Mouse (Mus musculus) liver, adult 2 months (tissue): Measurements from ENCODE around the gene Lrba. TPM values are rescaled to one million over a fixed set of nuclear protein-coding genes. Genes with fewer than 3 reads are reported as not detected.

Source experiments
- DNase-seq: peaks from one replicate; pipeline ENCODE4 v3.0.0-alpha.2; 2011; ENCODE audit warnings: low read depth, low spot score; ENCODE audit errors: extremely low read depth
- H3K27ac ChIP-seq: fragments of 200-500 bp; replicated peaks from 2 replicates; pipeline ENCODE4 v1.5.1; 2012; ENCODE audit warnings: low read depth, mild to moderate bottlenecking, control low read depth, inconsistent platforms, low read length; ENCODE audit not compliant: insufficient read depth
- H3K27me3 ChIP-seq: fragments of 200-500 bp; 2 replicates; pipeline ENCODE4 v1.6.1; 2012; ENCODE audit warnings: mild to moderate bottlenecking, moderate library complexity, low read length, inconsistent platforms; ENCODE audit not compliant: control insufficient read depth, insufficient read depth
- H3K36me3 ChIP-seq: fragments of 200-500 bp; 2 replicates; pipeline ENCODE4 v1.6.1; 2012; ENCODE audit warnings: low read length, inconsistent platforms; ENCODE audit not compliant: control insufficient read depth, insufficient read depth
- H3K4me1 ChIP-seq: fragments of 200-500 bp; 2 replicates; pipeline ENCODE4 v1.6.1; 2011; ENCODE audit warnings: low read length; ENCODE audit not compliant: control insufficient read depth, insufficient read depth
- H3K4me3 ChIP-seq: fragments of 200-500 bp; 2 replicates; pipeline ENCODE4 v1.5.1; 2011; ENCODE audit warnings: low read depth, mild to moderate bottlenecking, control low read depth, low read length, moderate library complexity; ENCODE audit not compliant: insufficient read depth
- H3K79me2 ChIP-seq: fragments of 200-500 bp; 2 replicates; pipeline ENCODE4 v1.6.1; 2012; ENCODE audit warnings: inconsistent platforms, mild to moderate bottlenecking, low read length, moderate library complexity; ENCODE audit not compliant: control insufficient read depth, insufficient read depth
- H3K9ac ChIP-seq: fragments of 200-500 bp; 2 replicates; pipeline ENCODE4 v1.6.1; 2012; ENCODE audit warnings: low read depth, mild to moderate bottlenecking, control low read depth, inconsistent platforms, low read length
- CTCF ChIP-seq: fragments of 200-500 bp; IDR thresholded peaks from 2 replicates; pipeline ENCODE4 v1.5.1; 2011; ENCODE audit warnings: low read depth, low read length, control low read depth
- POLR2A ChIP-seq: fragments of 200-500 bp; IDR thresholded peaks from 2 replicates; pipeline ENCODE4 v1.6.1; 2011; ENCODE audit warnings: low read length, control low read depth; ENCODE audit not compliant: insufficient read depth; ENCODE audit errors: extremely low read depth
- WGBS: fragments of 180-500 bp; shearing (Covaris S2); methylation state at CpG from one replicate; pipeline ENCODE4 v1.1.7; 2018; 5-methylcytosine and 5-hydroxymethylcytosine counted together
- polyA plus RNA-seq: library from polyadenylated mRNA; depleted of rRNA; stranded (reverse); fragments of >200 nt; gene quantifications from 2 replicates; pipeline ENCODE4 v1.2.3, GENCODE M21; 2012
- total RNA-seq: library from RNA; depleted of rRNA; stranded (reverse); fragments of >200 nt; gene quantifications from 2 replicates; pipeline ENCODE4 v1.2.3, GENCODE M21; 2014

The Lrba gene
- total and polyA plus RNA-seq, 2 experiments = 8.4 to 26.1 TPM

GRCm38 (mm10) chr3:86774566-86775443, 550.3 kb downstream of the Lrba start:
- no peak for DNase-seq
- no peak overlapping the region for H3K9ac ChIP-seq
- H3K27ac ChIP-seq = peak overlapping the region; percentile 14; the same call in 1 of the 2 replicates

DNA sequence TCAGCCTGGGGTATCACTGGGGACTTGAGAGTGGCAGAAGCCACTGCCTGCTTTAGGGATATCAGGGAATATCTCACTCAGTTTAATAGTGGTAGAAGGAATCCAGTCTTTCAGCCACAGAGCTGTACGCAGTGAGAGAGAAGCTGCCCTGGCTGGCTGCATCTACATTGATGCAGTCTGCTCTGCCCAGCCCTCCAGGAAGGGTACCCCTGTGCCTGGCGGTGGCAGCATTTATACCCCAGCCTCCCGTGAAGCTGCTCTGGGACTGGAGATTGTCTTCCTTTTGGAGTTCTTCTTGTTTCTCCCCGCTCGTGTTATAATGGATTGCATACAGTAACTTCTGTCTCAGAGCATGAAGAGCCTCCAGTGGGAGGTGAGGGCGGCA, 551.0 kb downstream of the Lrba start:
- H3K36me3 ChIP-seq = peaks cover 5% of the 10 kb centered on the region; the same call in 1 of the 2 replicates
- DNase-seq = no peak
- no peak overlapping the region for H3K4me3 ChIP-seq
- no peak overlapping the region for H3K9ac ChIP-seq
- TF ChIP-seq POLR2A (no peak), CTCF (no peak)
- H3K79me2 ChIP-seq = no peaks in the 10 kb centered on the region
- no peak overlapping the region for H3K27ac ChIP-seq
- H3K27me3 ChIP-seq = no peaks in the 10 kb centered on the region
- H3K4me1 ChIP-seq = peaks cover 1% of the 10 kb centered on the region; the same call in 1 of the 2 replicates
- 90% methylated on average over 6 of the region's 6 CpGs for WGBS

More at GRCm38 (mm10) chr3:86774566-86775443, 550.3 kb downstream of the Lrba start:
- Histone ChIP-seq H3K4me3 (no peak overlapping the region), H3K79me2 (no peaks in the 10 kb centered on the region), H3K27me3 (no peaks in the 10 kb centered on the region), H3K36me3 (peaks cover 5% of the 10 kb centered on the region; the same call in 1 of the 2 replicates), H3K4me1 (no peaks in the 10 kb centered on the region)
- TF ChIP-seq POLR2A (no peak), CTCF (no peak)
- 77% methylated on average over 14 of the region's 14 CpGs for WGBS

DNA sequence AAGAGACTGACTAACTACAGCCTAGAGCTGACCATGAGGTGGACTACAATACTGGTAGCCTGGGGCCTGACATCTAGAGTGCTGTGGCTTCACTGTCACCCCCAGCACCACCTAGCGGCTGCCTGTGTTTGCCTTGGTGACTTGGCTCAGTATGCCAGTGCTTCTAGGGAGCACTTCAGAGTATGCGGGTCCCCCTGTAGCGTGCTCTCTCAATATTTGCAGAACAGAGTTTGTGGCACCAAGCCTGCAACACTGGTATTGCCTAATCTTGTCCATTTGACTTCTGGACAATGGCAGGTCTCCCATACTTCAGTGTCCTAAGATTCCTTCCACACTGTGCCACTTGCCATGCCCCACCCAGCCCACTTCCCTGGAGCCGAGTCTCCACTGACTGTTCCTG, 555.2 kb downstream of the Lrba start:
- H3K4me1 ChIP-seq = peaks cover 1% of the 10 kb centered on the region; the same call in 1 of the 2 replicates
- TF ChIP-seq POLR2A (no peak), CTCF (peak; percentile 73)
- H3K79me2 ChIP-seq = no peaks in the 10 kb centered on the region
- 20% methylated on average over 4 of the region's 4 CpGs for WGBS
- H3K36me3 ChIP-seq = peaks cover 5% of the 10 kb centered on the region; the same call in 1 of the 2 replicates
- H3K27ac ChIP-seq = no peak overlapping the region
- H3K4me3 ChIP-seq = no peak overlapping the region
- H3K27me3 ChIP-seq = no peaks in the 10 kb centered on the region
- no peak overlapping the region for H3K9ac ChIP-seq
- DNase-seq = peak; percentile 82

- Histone ChIP-seq H3K79me2 (no peaks in the 10 kb centered on the region), H3K9ac (no peak overlapping the region), H3K27me3 (no peaks in the 10 kb centered on the region), H3K4me1 (peaks cover 5% of the 10 kb centered on the region; the same call in 1 of the 2 replicates), H3K27ac (no peak overlapping the region), H3K36me3 (no peaks in the 10 kb centered on the region; the same call in 1 of the 2 replicates), H3K4me3 (no peak overlapping the region)
- TF ChIP-seq CTCF (no peak), POLR2A (no peak)
- no peak for DNase-seq
- WGBS = 85% methylated on average over 3 of the region's 3 CpGs
These were observed 559.6 kb downstream of the Lrba start for GRCm38 (mm10) chr3:86784051-86784450.

- no peak for DNase-seq
- H3K36me3 ChIP-seq = no peaks in the 10 kb centered on the region; the same call in 1 of the 2 replicates
- H3K4me1 ChIP-seq = peaks cover 4% of the 10 kb centered on the region; the same call in 1 of the 2 replicates
- H3K27ac ChIP-seq = no peak overlapping the region
- H3K79me2 ChIP-seq = no peaks in the 10 kb centered on the region
- no peak for TF ChIP-seq CTCF
- no peak for TF ChIP-seq POLR2A
- no peak overlapping the region for H3K4me3 ChIP-seq
- WGBS = 87% methylated on average over 11 of the region's 11 CpGs
- no peaks in the 10 kb centered on the region for H3K27me3 ChIP-seq
- no peak overlapping the region for H3K9ac ChIP-seq
These were observed 560.5 kb downstream of the Lrba start for GRCm38 (mm10) chr3:86784930-86785329.

GRCm38 (mm10) chr3:86786280-86786679, 561.8 kb downstream of the Lrba start:
- H3K79me2 ChIP-seq = no peaks in the 10 kb centered on the region
- H3K27ac ChIP-seq = no peak overlapping the region
- H3K9ac ChIP-seq = no peak overlapping the region
- no peak for DNase-seq
- WGBS = 85% methylated on average over 12 of the region's 12 CpGs
- H3K4me3 ChIP-seq = no peak overlapping the region
- no peaks in the 10 kb centered on the region for H3K27me3 ChIP-seq
- H3K4me1 ChIP-seq = peaks cover 3% of the 10 kb centered on the region; the same call in 1 of the 2 replicates
- TF ChIP-seq POLR2A = no peak
- no peak for TF ChIP-seq CTCF
- no peaks in the 10 kb centered on the region; the same call in 1 of the 2 replicates for H3K36me3 ChIP-seq
